Mouse (Mus musculus): ENCODE measurements around the gene Rnf213. TPM values are rescaled to one million over a fixed set of nuclear protein-coding genes. Genes with fewer than 3 reads are reported as not detected.

Rnf213 gene
- polyA plus RNA-seq, 1 experiment from 2014 or later, result 10.0 TPM

- Histone ChIP-seq H3K4me1 (replicated peaks; ENCODE audit: insufficient read depth, low read length) (no peaks in the 10 kb centered on the region), H3K27me3 (ENCODE audit: insufficient read depth, low read length) (no peaks in the 10 kb centered on the region), H3K4me2 (ENCODE audit: low read length) (no peak overlapping the region), H3K36me3 (ENCODE audit: insufficient read depth, low read length) (peaks cover 34% of the 10 kb centered on the region), H3K9me3 (replicated peaks; ENCODE audit: low read length) (no peaks in the 10 kb centered on the region), H3K27ac (no peak overlapping the region), H3K4me3 (replicated peaks; ENCODE audit: low read depth, low read length) (no peak overlapping the region), H3K9ac (ENCODE audit: low read depth, low read length) (no peak overlapping the region)
- WGBS, result 64% methylated on average over 5 of the region's 5 CpGs
- DNase-seq (ENCODE audit: low spot score), result peak; percentile 54
- peak; percentile 89 for TF ChIP-seq CTCF (IDR thresholded peaks at IDR 0.05; ENCODE audit: low read depth)
- ATAC-seq (replicated peaks; ENCODE audit: low FRiP score, low read depth), result no peak
These were observed 11.7 kb downstream of the Rnf213 start for GRCm38 (mm10) chr11:119404627-119405026.

DNA sequence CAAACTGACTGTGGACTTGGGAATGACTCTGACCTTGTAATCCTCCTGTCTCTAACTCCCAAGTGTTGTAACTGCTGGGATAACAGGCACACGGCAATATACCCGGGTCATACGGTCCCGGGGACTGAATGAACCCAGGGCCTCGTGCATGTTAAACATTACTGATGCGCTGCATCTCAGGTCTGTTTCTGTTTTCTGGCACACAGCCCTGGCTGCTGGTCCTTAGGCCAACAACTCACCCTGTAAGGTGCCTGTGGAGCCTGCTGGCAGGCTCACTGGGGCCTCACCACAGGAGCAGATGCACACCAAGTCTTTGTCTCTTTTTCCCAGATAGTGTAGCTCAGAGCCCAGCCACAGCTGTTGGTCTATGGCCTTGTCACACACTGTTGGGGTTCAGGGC, 14.5 kb downstream of the Rnf213 start:
- no peak for TF ChIP-seq CTCF (IDR thresholded peaks at IDR 0.05; ENCODE audit: low read depth)
- DNase-seq (ENCODE audit: low spot score) (no peak), ATAC-seq (replicated peaks; ENCODE audit: low FRiP score, low read depth) (no peak)
- H3K36me3 ChIP-seq (ENCODE audit: insufficient read depth, low read length), result peaks cover 56% of the 10 kb centered on the region
- no peaks in the 10 kb centered on the region for H3K4me1 ChIP-seq (replicated peaks; ENCODE audit: insufficient read depth, low read length)
- no peaks in the 10 kb centered on the region for H3K9me3 ChIP-seq (replicated peaks; ENCODE audit: low read length)
- no peak overlapping the region for H3K4me3 ChIP-seq (replicated peaks; ENCODE audit: low read depth, low read length)
- H3K9ac ChIP-seq (ENCODE audit: low read depth, low read length), result no peak overlapping the region
- no peak overlapping the region for H3K4me2 ChIP-seq (ENCODE audit: low read length)
- WGBS, result 89% methylated on average over 6 of the region's 6 CpGs
- no peak overlapping the region for H3K27ac ChIP-seq
- H3K27me3 ChIP-seq (ENCODE audit: insufficient read depth, low read length), result no peaks in the 10 kb centered on the region

GRCm38 (mm10) chr11:119407977-119408376, 15.1 kb downstream of the Rnf213 start:
- no peak for TF ChIP-seq CTCF (IDR thresholded peaks at IDR 0.05; ENCODE audit: low read depth)
- DNase-seq (ENCODE audit: low spot score) (no peak), ATAC-seq (replicated peaks; ENCODE audit: low FRiP score, low read depth) (no peak)
- no peaks in the 10 kb centered on the region for H3K9me3 ChIP-seq (replicated peaks; ENCODE audit: low read length)
- H3K4me2 ChIP-seq (ENCODE audit: low read length), result no peak overlapping the region
- WGBS, result 53% methylated on average over 5 of the region's 5 CpGs
- no peaks in the 10 kb centered on the region for H3K4me1 ChIP-seq (replicated peaks; ENCODE audit: insufficient read depth, low read length)
- H3K27me3 ChIP-seq (ENCODE audit: insufficient read depth, low read length), result no peaks in the 10 kb centered on the region
- no peak overlapping the region for H3K27ac ChIP-seq
- H3K36me3 ChIP-seq (ENCODE audit: insufficient read depth, low read length), result peaks cover 52% of the 10 kb centered on the region
- no peak overlapping the region for H3K4me3 ChIP-seq (replicated peaks; ENCODE audit: low read depth, low read length)
- H3K9ac ChIP-seq (ENCODE audit: low read depth, low read length), result no peak overlapping the region

- Histone ChIP-seq H3K4me1 (replicated peaks; ENCODE audit: insufficient read depth, low read length) (no peaks in the 10 kb centered on the region), H3K4me3 (replicated peaks; ENCODE audit: low read depth, low read length) (no peak overlapping the region), H3K9me3 (replicated peaks; ENCODE audit: low read length) (no peaks in the 10 kb centered on the region), H3K9ac (ENCODE audit: low read depth, low read length) (no peak overlapping the region), H3K27ac (no peak overlapping the region), H3K36me3 (ENCODE audit: insufficient read depth, low read length) (peaks cover 71% of the 10 kb centered on the region), H3K27me3 (ENCODE audit: insufficient read depth, low read length) (no peaks in the 10 kb centered on the region), H3K4me2 (ENCODE audit: low read length) (no peak overlapping the region)
- peak; percentile 21 for DNase-seq (ENCODE audit: low spot score)
- 32% methylated on average over 16 of the region's 16 CpGs for WGBS
- ATAC-seq (replicated peaks; ENCODE audit: low FRiP score, low read depth), result no peak
- no peak for TF ChIP-seq CTCF (IDR thresholded peaks at IDR 0.05; ENCODE audit: low read depth)
These were observed 26.6 kb downstream of the Rnf213 start for GRCm38 (mm10) chr11:119419327-119420118.

DNA sequence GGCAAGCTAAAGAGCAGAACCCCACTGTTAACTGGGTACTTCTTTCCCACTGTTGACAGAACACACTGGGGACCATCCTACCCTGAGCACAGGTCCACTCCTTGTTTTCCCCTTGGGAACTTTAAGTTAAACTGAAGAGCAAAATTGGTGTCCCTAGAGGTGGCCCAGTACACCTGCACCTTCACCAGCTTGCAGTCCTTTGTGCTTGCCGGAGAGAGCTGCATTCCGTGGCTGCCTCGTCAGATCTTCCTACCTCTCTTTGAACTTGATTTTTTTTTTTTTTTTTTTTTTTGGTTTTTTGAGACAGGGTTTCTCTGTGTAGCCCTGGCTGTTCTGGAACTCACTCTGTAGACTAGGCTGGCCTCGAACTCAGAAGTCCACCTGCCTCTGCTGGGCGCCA, 27.5 kb downstream of the Rnf213 start:
- Histone ChIP-seq H3K27ac (no peak overlapping the region), H3K36me3 (ENCODE audit: insufficient read depth, low read length) (peaks cover 75% of the 10 kb centered on the region), H3K4me1 (replicated peaks; ENCODE audit: insufficient read depth, low read length) (no peaks in the 10 kb centered on the region), H3K9me3 (replicated peaks; ENCODE audit: low read length) (no peaks in the 10 kb centered on the region), H3K4me3 (replicated peaks; ENCODE audit: low read depth, low read length) (no peak overlapping the region), H3K27me3 (ENCODE audit: insufficient read depth, low read length) (no peaks in the 10 kb centered on the region), H3K4me2 (ENCODE audit: low read length) (no peak overlapping the region), H3K9ac (ENCODE audit: low read depth, low read length) (no peak overlapping the region)
- no peak for TF ChIP-seq CTCF (IDR thresholded peaks at IDR 0.05; ENCODE audit: low read depth)
- DNase-seq (ENCODE audit: low spot score), result no peak
- ATAC-seq (replicated peaks; ENCODE audit: low FRiP score, low read depth), result no peak
- 71% methylated on average over 5 of the region's 5 CpGs for WGBS

- Histone ChIP-seq H3K27ac (no peak overlapping the region), H3K4me3 (replicated peaks; ENCODE audit: low read depth, low read length) (no peak overlapping the region), H3K27me3 (ENCODE audit: insufficient read depth, low read length) (no peaks in the 10 kb centered on the region), H3K9ac (ENCODE audit: low read depth, low read length) (no peak overlapping the region), H3K36me3 (ENCODE audit: insufficient read depth, low read length) (peaks cover 65% of the 10 kb centered on the region), H3K9me3 (replicated peaks; ENCODE audit: low read length) (no peaks in the 10 kb centered on the region), H3K4me1 (replicated peaks; ENCODE audit: insufficient read depth, low read length) (no peaks in the 10 kb centered on the region; the same call in 1 of the 2 replicates), H3K4me2 (ENCODE audit: low read length) (no peak overlapping the region)
- ATAC-seq (replicated peaks; ENCODE audit: low FRiP score, low read depth), result no peak
- no peak for DNase-seq (ENCODE audit: low spot score)
- TF ChIP-seq CTCF (IDR thresholded peaks at IDR 0.05; ENCODE audit: low read depth), result no peak
- 87% methylated on average over 6 of the region's 6 CpGs for WGBS
These were observed 34.5 kb downstream of the Rnf213 start for GRCm38 (mm10) chr11:119427431-119427830.

Data from kidney, postnatal 0 days (tissue).